Mouse (Mus musculus) MEL (cell line): ENCODE measurements around the gene Iqcm. TPM values are rescaled to one million over a fixed set of nuclear protein-coding genes. Genes with fewer than 3 reads are reported as not detected.
"Not testable (repeated sequence)": the region's sequence is repeated elsewhere in the genome, so short reads cannot be mapped to it uniquely, and the experiment has no call there.

Source experiments
- DNase-seq: peaks from one replicate; pipeline ENCODE4 v3.0.0; 2011; ENCODE audit warnings: low read depth, low spot score
- H3K27ac ChIP-seq: 2 replicates; pipeline ENCODE4 v1.5.1; 2012; ENCODE audit warnings: low read depth, mild to moderate bottlenecking, control low read depth, low read length, moderate library complexity; ENCODE audit not compliant: control insufficient read depth
- H3K27me3 ChIP-seq, 2 experiments: fragments of 150-350 bp in 1 of 2; sonication (generic) in 1 of 2; 2 replicates each; pipeline ENCODE4 v1.6.1; 2012; ENCODE audit warnings: low read length in 2 of 2, mild to moderate bottlenecking in 2 of 2, improper control_type of control experiment in 1 of 2, moderate library complexity in 1 of 2; ENCODE audit not compliant: insufficient read depth in 2 of 2, control insufficient read depth in 1 of 2
- H3K36me3 ChIP-seq, 2 experiments: 2 replicates each; pipeline ENCODE4 v1.6.1; 2012 to 2014; ENCODE audit warnings: low read length in 2 of 2, improper control_type of control experiment in 1 of 2, inconsistent platforms in 1 of 2, mild to moderate bottlenecking in 1 of 2; ENCODE audit not compliant: insufficient read depth in 2 of 2, control insufficient read depth in 1 of 2
- H3K4me1 ChIP-seq, 2 experiments: fragments of 150-350 bp in 1 of 2; sonication (generic) in 1 of 2; 2 replicates each; pipeline ENCODE4 v1.6.1; 2012; ENCODE audit warnings: low read length in 2 of 2, improper control_type of control experiment in 1 of 2, mild to moderate bottlenecking in 1 of 2; ENCODE audit not compliant: insufficient read depth in 2 of 2, control insufficient read depth in 1 of 2
- H3K4me3 ChIP-seq, 2 experiments: fragments of 150-350 bp in 1 of 2; sonication (generic) in 1 of 2; 2 replicates each; pipeline ENCODE4 v1.5.1; 2012; ENCODE audit warnings: low read depth in 2 of 2, low read length in 2 of 2, mild to moderate bottlenecking in 2 of 2, moderate library complexity in 2 of 2, control low read depth in 1 of 2, improper control_type of control experiment in 1 of 2; ENCODE audit not compliant: control insufficient read depth in 1 of 2, insufficient read depth in 1 of 2
- H3K79me2 ChIP-seq: 2 replicates; pipeline ENCODE4 v1.6.1; 2012; ENCODE audit warnings: mild to moderate bottlenecking, low read length, moderate library complexity; ENCODE audit not compliant: control insufficient read depth, poor library complexity, insufficient read depth
- H3K9ac ChIP-seq: 2 replicates; pipeline ENCODE4 v1.6.1; 2012; ENCODE audit warnings: low read depth, mild to moderate bottlenecking, control low read depth, low read length, moderate library complexity; ENCODE audit not compliant: control insufficient read depth, poor library complexity, severe bottlenecking
- H3K9me3 ChIP-seq: fragments of 150-350 bp; sonication (generic); replicated peaks from 2 replicates; pipeline ENCODE4 v1.6.1; 2012; ENCODE audit warnings: mild to moderate bottlenecking, low read length, improper control_type of control experiment, moderate library complexity; ENCODE audit not compliant: insufficient read depth
- CHD1 ChIP-seq: IDR thresholded peaks from 2 replicates; pipeline ENCODE4 v1.6.1; 2012; ENCODE audit warnings: low read depth, mild to moderate bottlenecking, inconsistent platforms, low read length, improper control_type of control experiment
- CHD2 ChIP-seq: IDR thresholded peaks from 2 replicates; pipeline ENCODE4 v1.6.1; 2011; ENCODE audit warnings: low read length, improper control_type of control experiment
- CTCF ChIP-seq, 3 experiments: IDR thresholded peaks in 2 of 3; conservative IDR thresholded peaks in 1 of 3; 2 replicates each; pipeline ENCODE4 v1.5.1; 2011 to 2012; ENCODE audit warnings: low read length in 3 of 3, low read depth in 2 of 3, mild to moderate bottlenecking in 2 of 3, improper control_type of control experiment in 1 of 3, inconsistent platforms in 1 of 3, mixed read lengths in 1 of 3, moderate library complexity in 1 of 3; ENCODE audit not compliant: control insufficient read depth in 1 of 3, insufficient read depth in 1 of 3, poor library complexity in 1 of 3, severe bottlenecking in 1 of 3
- EP300 ChIP-seq, 2 experiments: IDR thresholded peaks; 2 replicates each; pipeline ENCODE4 v1.6.1; 2011; ENCODE audit warnings: improper control_type of control experiment in 2 of 2, low read length in 2 of 2, low read depth in 1 of 2, mild to moderate bottlenecking in 1 of 2
- JUND ChIP-seq: IDR thresholded peaks from 2 replicates; pipeline ENCODE4 v1.6.1; 2011; ENCODE audit warnings: low read depth, mild to moderate bottlenecking, improper control_type of control experiment, low read length
- MAX ChIP-seq: IDR thresholded peaks from 2 replicates; pipeline ENCODE4 v1.6.1; 2011; ENCODE audit warnings: low read length, improper control_type of control experiment
- MAZ ChIP-seq: IDR thresholded peaks from 2 replicates; pipeline ENCODE4 v1.6.1; 2012; ENCODE audit warnings: low read depth, mild to moderate bottlenecking, inconsistent platforms, low read length, improper control_type of control experiment
- MEF2A ChIP-seq: IDR thresholded peaks from 2 replicates; pipeline ENCODE4 v1.6.1; 2014; ENCODE audit warnings: low read depth, mild to moderate bottlenecking, inconsistent platforms, low read length, improper control_type of control experiment; ENCODE audit not compliant: poor library complexity, insufficient replicate concordance, severe bottlenecking; ENCODE audit errors: extremely low read depth
- NELFE ChIP-seq: IDR thresholded peaks from 2 replicates; pipeline ENCODE4 v1.6.1; 2011; ENCODE audit warnings: low read depth, low read length, improper control_type of control experiment
- RCOR1 ChIP-seq: IDR thresholded peaks from 2 replicates; pipeline ENCODE4 v1.6.1; 2012; ENCODE audit warnings: low read depth, mild to moderate bottlenecking, inconsistent platforms, low read length, improper control_type of control experiment
- SMC3 ChIP-seq: IDR thresholded peaks from 2 replicates; pipeline ENCODE4 v1.6.1; 2011; ENCODE audit warnings: low read depth, low read length, improper control_type of control experiment
- TAL1 ChIP-seq: IDR thresholded peaks from 2 replicates; pipeline ENCODE4 v1.6.1; 2012; ENCODE audit warnings: mild to moderate bottlenecking, inconsistent platforms, low read length, moderate library complexity, mixed read lengths
- USF1 ChIP-seq: IDR thresholded peaks from 2 replicates; pipeline ENCODE4 v1.6.1; 2014; ENCODE audit warnings: low read depth, mild to moderate bottlenecking, inconsistent platforms, low read length, improper control_type of control experiment, moderate library complexity
- USF2 ChIP-seq, 2 experiments: IDR thresholded peaks; 2 replicates each; pipeline ENCODE4 v1.6.1; 2011 to 2012; ENCODE audit warnings: improper control_type of control experiment in 2 of 2, low read length in 2 of 2, borderline replicate concordance in 1 of 2, inconsistent platforms in 1 of 2, low read depth in 1 of 2, mild to moderate bottlenecking in 1 of 2; ENCODE audit not compliant: insufficient read depth in 1 of 2
- polyA plus RNA-seq, 2 experiments: library from polyadenylated mRNA; stranded (reverse) in 1 of 2; unstranded in 1 of 2; fragments of >175 nt in 1 of 2; fragments of >200 nt in 1 of 2; gene quantifications; 2 replicates each; pipeline versions ENCODE4 v1.2.1 to v1.2.4; 2012; ENCODE audit warnings: low replicate concordance in 2 of 2, low read depth in 1 of 2; ENCODE audit not compliant: insufficient read length in 2 of 2, insufficient read depth in 1 of 2, missing spikeins in 1 of 2
- total RNA-seq: library from RNA; depleted of rRNA; stranded (reverse); fragments of 300-350 nt; gene quantifications from 2 replicates; pipeline ENCODE4 v1.2.3, GENCODE M21; 2012; rRNA removed

The Iqcm gene
- total RNA-seq, result not detected in 2 replicates
- not detected for polyA plus RNA-seq

DNA sequence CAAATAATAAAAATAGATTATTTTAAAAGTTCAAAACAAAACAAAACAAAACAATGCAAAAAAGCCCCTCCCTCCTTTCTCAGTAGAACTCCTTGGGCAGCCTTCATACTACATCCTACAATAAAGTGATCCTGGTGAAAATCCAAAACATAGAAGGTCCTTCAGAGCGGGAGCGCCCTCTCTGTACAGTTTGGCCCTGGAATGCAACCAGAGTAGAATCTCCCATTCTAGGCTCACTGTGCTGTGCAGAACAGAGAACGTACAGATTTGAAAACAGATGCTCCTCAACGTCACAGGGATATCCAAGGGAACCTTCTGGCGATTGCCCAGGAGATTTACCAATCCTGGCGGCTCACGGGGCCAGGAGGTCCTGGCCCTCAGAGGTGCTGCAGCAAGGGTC is at the start of gene Iqcm:
Iqcm (plus strand) TSS at position 301 of the 400 bp plus-strand sequence.
- H3K4me3 ChIP-seq, result no peak within 1 kb of the TSS
- no peaks in the 10 kb centered on the region for H3K27me3 ChIP-seq
- no peaks in the 10 kb centered on the region for H3K36me3 ChIP-seq
- TF ChIP-seq USF2 (IDR thresholded peaks at IDR 0.05; ENCODE audit: borderline replicate concordance in 1 of 2, insufficient read depth in 1 of 2, low read depth in 1 of 2, low read length in 2 of 2), result no peak
- TF ChIP-seq RCOR1, result no peak
- no peak for TF ChIP-seq USF1
- no peak for TF ChIP-seq SMC3
- no peak for TF ChIP-seq MEF2A
- TF ChIP-seq MAX, result no peak
- no peak for TF ChIP-seq CHD1
- no peak for TF ChIP-seq CTCF (IDR thresholded peaks at IDR 0.05 in 2 of 3, conservative IDR thresholded peaks at IDR 0.05 in 1 of 3; ENCODE audit: control insufficient read depth in 1 of 3, insufficient read depth in 1 of 3, low read depth in 2 of 3, low read length in 3 of 3, poor library complexity in 1 of 3, severe bottlenecking in 1 of 3)
- no peak for TF ChIP-seq NELFE
- TF ChIP-seq EP300 (IDR thresholded peaks at IDR 0.05; ENCODE audit: low read depth in 1 of 2, low read length in 2 of 2), result no peak
- no peak for TF ChIP-seq TAL1
- TF ChIP-seq JUND, result no peak
- DNase-seq, result no peak
- H3K9me3 ChIP-seq, result no peaks in the 10 kb centered on the region
- H3K9ac ChIP-seq, result no peak within 1 kb of the TSS
- no peaks in the 10 kb centered on the region for H3K79me2 ChIP-seq
- no peaks in the 10 kb centered on the region for H3K4me1 ChIP-seq
- no peak within 1 kb of the TSS for H3K27ac ChIP-seq

GRCm38 (mm10) chr8:75406489-75406888 is 42.0 kb upstream of the Iqcm start, which contains the start of gene Gm10358:
TSS of gene Gm10358 (minus strand) at chr8:75406589.
- Histone ChIP-seq H3K4me3 (no peak within 1 kb of the TSS), H3K9ac (no peak within 1 kb of the TSS), H3K27me3 (no peaks in the 10 kb centered on the region), H3K4me1 (no peaks in the 10 kb centered on the region), H3K79me2 (no peaks in the 10 kb centered on the region), H3K27ac (no peak within 1 kb of the TSS), H3K36me3 (no peaks in the 10 kb centered on the region), H3K9me3 (no peaks in the 10 kb centered on the region)
- TF ChIP-seq NELFE (no peak), CHD2 (no peak), MAZ (no peak)
- TF ChIP-seq, all 39 proteins: peak for 0
- no peak for DNase-seq

- not testable (repeated sequence) for H3K4me3 ChIP-seq, H3K36me3 ChIP-seq, H3K9me3 ChIP-seq, H3K79me2 ChIP-seq, DNase-seq, H3K27me3 ChIP-seq, H3K9ac ChIP-seq, H3K4me1 ChIP-seq, H3K27ac ChIP-seq
Measured at GRCm38 (mm10) chr8:75415696-75416095, 32.8 kb upstream of the Iqcm start.
